Mouse (Mus musculus) cortical plate, adult 2 months (tissue): ENCODE results near the gene Tex19.2.

Experiments
- CTCF ChIP-seq: fragments of 200-500 bp; IDR thresholded peaks from 2 replicates; pipeline ENCODE4 v1.5.1; 2011; ENCODE audit warnings: mild to moderate bottlenecking, control low read depth, low read length; ENCODE audit not compliant: insufficient read depth; ENCODE audit errors: extremely low read depth
- POLR2A ChIP-seq: fragments of 200-500 bp; IDR thresholded peaks from 2 replicates; pipeline ENCODE4 v1.6.1; 2011; ENCODE audit warnings: mild to moderate bottlenecking, low read length, control low read depth; ENCODE audit not compliant: insufficient read depth; ENCODE audit errors: extremely low read depth

GRCm38 (mm10) chr11:121129616-121130015 lies 11.1 kb upstream of the Tex19.2 start:
- TF ChIP-seq POLR2A (no peak), CTCF (no peak)
